Mouse (Mus musculus) G1E (cell line): Measurements from ENCODE around the gene Atp2a3. TPM values are rescaled to one million over a fixed set of nuclear protein-coding genes. Genes with fewer than 3 reads are reported as not detected.

Source experiments
- ATAC-seq: 2 replicates; pipeline ENCODE4 v1.8.0; 2016; ENCODE audit warnings: mild to moderate bottlenecking; ENCODE audit not compliant: insufficient number of reproducible peaks, poor library complexity, low FRiP score, severe bottlenecking; ENCODE audit errors: extremely low read depth
- DNase-seq: peaks from one replicate; pipeline ENCODE4 v3.0.0; 2012; ENCODE audit warnings: low spot score
- H3K27me3 ChIP-seq: 2 replicates; pipeline ENCODE4 v1.6.1; 2012; ENCODE audit warnings: mild to moderate bottlenecking, low read length, inconsistent platforms; ENCODE audit not compliant: insufficient read depth
- H3K36me3 ChIP-seq: replicated peaks from 2 replicates; pipeline ENCODE3; 2012; ENCODE audit warnings: mild to moderate bottlenecking, inconsistent platforms
- H3K4me1 ChIP-seq: 2 replicates; pipeline ENCODE4 v1.6.1; 2012; ENCODE audit warnings: low read depth, low read length, inconsistent platforms, mixed read lengths; ENCODE audit not compliant: insufficient read depth
- H3K4me3 ChIP-seq: 2 replicates; pipeline ENCODE4 v1.5.1; 2012; ENCODE audit warnings: low read depth, mild to moderate bottlenecking, inconsistent platforms, low read length, moderate library complexity, mixed read lengths
- H3K9me3 ChIP-seq: replicated peaks from 2 replicates; pipeline ENCODE4 v1.6.1; 2012; ENCODE audit warnings: inconsistent platforms
- CTCF ChIP-seq: IDR thresholded peaks from 2 replicates; pipeline ENCODE4 v1.5.1; 2012; ENCODE audit warnings: low read depth, low read length, inconsistent platforms, mixed read lengths
- GATA1 ChIP-seq: IDR thresholded peaks from 2 replicates; pipeline ENCODE4 v1.6.1; 2012; ENCODE audit warnings: borderline replicate concordance, low read length, inconsistent platforms, mixed read lengths
- GATA2 ChIP-seq: IDR thresholded peaks from 2 replicates; pipeline ENCODE4 v1.6.1; 2012; ENCODE audit warnings: low read depth, low read length, inconsistent platforms, borderline replicate concordance
- POLR2AphosphoS5 ChIP-seq: IDR thresholded peaks from 2 replicates; pipeline ENCODE4 v1.6.1; 2012; ENCODE audit warnings: low read depth, low read length, inconsistent platforms; ENCODE audit not compliant: insufficient replicate concordance
- TAL1 ChIP-seq: conservative IDR thresholded peaks from 2 replicates; pipeline ENCODE4 v1.6.1; 2012; ENCODE audit warnings: low read depth, low read length, inconsistent platforms, mixed read lengths
- polyA plus RNA-seq: library from polyadenylated mRNA; stranded (reverse); fragments of >175 nt; gene quantifications from 2 replicates; pipeline ENCODE4 v1.2.3, GENCODE M21; 2012
- total RNA-seq, 2 experiments: library from RNA; stranded (forward) in 1 of 2; stranded (reverse) in 1 of 2; fragments of 200-1000 nt in 1 of 2; fragments of >200 nt in 1 of 2; fragmentation: Nextera tagmentation in 1 of 2; gene quantifications; 2 replicates each; pipeline ENCODE4 v1.2.3; 2014 to 2017

The Atp2a3 gene
- total and polyA plus RNA-seq, 3 experiments: 63.9 to 101 (median 95.8) TPM

DNA sequence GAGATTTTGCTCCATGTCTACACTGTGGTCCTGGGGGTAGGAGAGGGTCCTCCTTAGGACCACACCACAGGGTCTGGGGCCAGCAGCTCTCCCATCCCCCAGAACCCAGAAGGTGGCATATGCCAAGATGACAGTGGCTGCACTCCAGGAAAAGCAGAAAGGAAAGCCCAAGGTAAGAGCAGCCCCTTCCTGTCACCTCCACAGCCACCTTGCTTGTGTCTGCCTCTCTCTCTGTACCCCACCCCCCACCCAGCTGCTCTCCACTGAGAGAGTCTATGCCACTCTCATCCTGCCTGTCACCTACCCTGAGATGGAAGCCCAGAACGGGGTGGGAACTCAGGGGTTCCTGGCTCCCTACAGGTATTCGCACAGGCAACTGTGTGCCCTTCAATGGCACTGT is 47.9 kb downstream of the Atp2a3 start:
- Histone ChIP-seq H3K36me3 (peaks cover 18% of the 10 kb centered on the region), H3K27me3 (peaks cover 36% of the 10 kb centered on the region), H3K9me3 (no peaks in the 10 kb centered on the region), H3K4me1 (peaks cover 12% of the 10 kb centered on the region), H3K4me3 (no peak overlapping the region)
- no peak for TF ChIP-seq CTCF
- TF ChIP-seq GATA2: no peak
- TF ChIP-seq POLR2AphosphoS5: no peak
- TF ChIP-seq TAL1: no peak
- TF ChIP-seq GATA1: no peak
- ATAC-seq (no peak), DNase-seq (no peak)

DNA sequence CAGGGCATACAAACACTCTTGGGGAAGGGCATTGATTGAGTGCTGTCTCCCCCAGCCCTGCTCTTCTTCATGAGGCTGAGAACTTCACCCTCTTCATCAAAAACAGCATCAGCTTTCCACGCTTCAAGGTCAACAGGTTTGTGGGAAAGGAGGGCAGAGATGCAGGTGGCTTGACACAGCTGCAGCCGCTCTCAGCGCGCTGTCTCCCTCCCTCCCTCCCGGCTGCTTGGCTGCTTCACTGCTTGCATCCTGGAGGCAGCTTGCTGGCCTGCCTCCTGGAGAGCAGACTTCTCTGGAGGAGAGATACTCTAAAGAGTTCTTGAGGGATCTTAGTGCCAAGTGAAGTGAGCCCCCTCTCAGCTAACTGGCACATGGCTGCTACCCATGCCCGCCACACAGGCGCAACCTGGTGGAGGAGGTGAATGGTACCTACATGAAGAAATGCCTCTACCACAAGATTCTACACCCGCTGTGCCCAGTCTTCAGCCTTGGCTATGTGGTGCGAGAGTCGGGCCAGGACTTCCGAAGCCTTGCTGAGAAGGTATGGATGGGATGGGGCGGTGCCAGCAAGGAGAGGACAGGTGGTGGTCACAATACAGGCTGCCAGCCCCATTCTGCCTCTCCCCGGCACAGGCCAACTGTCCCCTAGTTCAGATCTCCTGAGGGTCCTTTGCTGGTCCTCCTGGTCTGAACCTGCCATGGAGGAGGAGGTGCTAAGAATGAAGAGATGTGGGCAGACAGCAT is 48.7 kb downstream of the Atp2a3 start:
- H3K9me3 ChIP-seq: no peaks in the 10 kb centered on the region
- peaks cover 12% of the 10 kb centered on the region for H3K4me1 ChIP-seq
- no peak for TF ChIP-seq TAL1
- no peak overlapping the region for H3K4me3 ChIP-seq
- H3K27me3 ChIP-seq: peaks cover 43% of the 10 kb centered on the region
- ATAC-seq (no peak), DNase-seq (no peak)
- H3K36me3 ChIP-seq: peaks cover 22% of the 10 kb centered on the region

DNA sequence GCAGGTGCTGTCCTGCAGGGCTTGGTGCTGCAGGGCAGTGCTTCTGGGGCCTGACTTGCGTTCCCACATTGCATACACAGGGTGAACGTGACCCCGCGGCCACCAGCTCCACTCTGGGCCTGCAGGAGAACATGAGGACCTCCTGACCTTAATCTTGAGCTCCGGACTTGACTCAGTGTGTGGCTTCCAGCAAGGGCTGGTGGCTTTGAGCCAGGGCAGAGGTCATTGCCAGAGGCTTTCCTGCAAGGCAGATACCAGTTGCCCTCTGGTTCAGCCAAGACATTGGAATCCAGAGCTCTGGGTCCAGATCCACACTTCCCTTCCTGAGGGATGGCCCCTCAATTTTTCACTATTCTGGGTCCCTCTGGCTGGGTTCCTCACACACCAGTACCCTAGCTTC is 53.0 kb downstream of the Atp2a3 start:
- DNase-seq (no peak), ATAC-seq (no peak)
- Histone ChIP-seq H3K36me3 (peaks cover 17% of the 10 kb centered on the region), H3K27me3 (peaks cover 73% of the 10 kb centered on the region), H3K4me1 (peaks cover 13% of the 10 kb centered on the region), H3K9me3 (no peaks in the 10 kb centered on the region), H3K4me3 (no peak overlapping the region)
- TF ChIP-seq TAL1 (no peak), GATA1 (no peak), POLR2AphosphoS5 (no peak), GATA2 (no peak), CTCF (no peak)

DNA sequence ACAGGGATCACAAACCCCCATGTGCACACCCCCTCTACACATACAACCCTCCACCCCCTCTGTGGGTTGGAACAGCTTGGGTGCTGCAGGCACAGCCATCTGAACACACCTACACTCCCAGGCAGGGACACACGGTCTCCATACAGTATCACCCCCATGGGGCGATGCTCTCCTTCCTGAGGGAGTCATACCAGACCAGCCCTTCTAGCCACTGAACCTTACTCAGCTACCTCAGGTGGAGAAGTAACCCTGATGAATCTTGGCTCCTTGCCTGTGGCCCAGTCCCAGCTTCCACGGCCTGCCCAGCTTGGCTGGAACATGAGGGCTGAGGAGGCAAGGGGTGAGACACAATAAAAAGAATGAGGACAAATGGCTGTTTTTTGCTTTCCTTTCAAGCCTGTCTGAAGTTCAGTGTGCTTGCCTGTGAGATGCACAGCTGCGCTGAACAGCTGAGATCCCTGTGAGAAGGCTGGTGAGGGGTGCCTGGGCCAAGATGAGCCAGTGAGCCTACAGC is 53.9 kb downstream of the Atp2a3 start:
- ATAC-seq (no peak), DNase-seq (no peak)
- Histone ChIP-seq H3K4me3 (no peak overlapping the region), H3K9me3 (no peaks in the 10 kb centered on the region), H3K36me3 (peaks cover 9% of the 10 kb centered on the region), H3K27me3 (peaks cover 73% of the 10 kb centered on the region), H3K4me1 (peaks cover 22% of the 10 kb centered on the region)
- TF ChIP-seq CTCF: no peak

DNA sequence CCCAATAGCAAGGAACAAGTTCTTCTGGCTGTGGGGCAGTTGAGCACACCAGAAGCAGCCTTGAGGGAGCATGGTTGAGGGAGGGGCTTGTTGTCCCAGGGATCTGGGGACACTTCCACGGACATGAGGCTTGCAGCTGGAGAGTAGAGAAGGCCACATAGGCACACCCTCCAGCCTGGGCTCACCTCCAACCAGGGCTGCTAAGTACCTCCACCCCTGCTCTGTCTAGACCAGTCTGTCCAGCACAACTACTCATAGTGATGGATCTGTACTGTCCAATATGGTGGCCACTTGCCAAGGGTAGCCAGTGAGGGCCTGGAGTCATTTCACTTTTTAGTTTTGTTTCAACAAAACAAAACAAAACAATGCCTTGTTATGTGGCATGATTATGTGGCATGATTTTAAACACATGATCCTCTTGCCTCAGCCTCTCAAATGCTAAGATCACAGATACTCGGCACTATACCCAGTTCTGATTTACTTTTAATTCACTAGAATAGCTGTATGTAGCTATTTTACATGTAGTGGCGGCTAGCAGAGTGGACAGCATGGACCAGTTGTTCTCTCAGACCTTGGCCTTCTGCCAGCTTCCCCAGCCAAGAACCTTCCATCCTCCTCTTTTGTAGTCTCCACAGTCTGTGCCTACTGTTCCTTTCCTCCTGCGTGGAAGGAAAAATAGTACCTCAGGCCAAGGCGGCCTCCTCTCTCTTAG is 54.6 kb downstream of the Atp2a3 start:
- Histone ChIP-seq H3K36me3 (peaks cover 8% of the 10 kb centered on the region), H3K27me3 (peaks cover 74% of the 10 kb centered on the region), H3K9me3 (no peaks in the 10 kb centered on the region), H3K4me1 (peaks cover 29% of the 10 kb centered on the region), H3K4me3 (no peak overlapping the region)
- DNase-seq: no peak
- no peak for TF ChIP-seq TAL1
- no peak for ATAC-seq

DNA sequence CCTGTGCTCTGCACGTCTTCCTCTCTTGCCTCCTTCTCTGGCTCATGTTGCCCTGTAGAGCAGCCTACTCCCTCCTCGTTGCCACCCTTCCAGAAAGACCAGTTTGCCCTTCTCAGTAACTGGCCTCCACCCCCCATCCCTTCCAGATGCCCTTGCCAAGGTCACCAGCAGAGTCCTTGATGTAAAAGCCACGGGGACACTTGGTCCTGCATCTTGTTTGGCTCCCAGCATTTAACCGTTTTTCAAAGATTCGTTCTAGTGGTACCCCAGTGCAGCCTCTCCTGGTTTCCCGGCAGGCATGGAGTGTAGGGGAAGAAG is 55.1 kb downstream of the Atp2a3 start:
- DNase-seq: no peak
- H3K27me3 ChIP-seq: peaks cover 74% of the 10 kb centered on the region
- TF ChIP-seq POLR2AphosphoS5 (no peak), GATA1 (no peak), GATA2 (no peak), CTCF (no peak)
- H3K4me1 ChIP-seq: peaks cover 30% of the 10 kb centered on the region
- no peak for ATAC-seq
- no peaks in the 10 kb centered on the region for H3K9me3 ChIP-seq
- no peak overlapping the region for H3K4me3 ChIP-seq
- H3K36me3 ChIP-seq: peaks cover 8% of the 10 kb centered on the region
